Comparison of ENCODE assay signal across 9 mouse cellular contexts in genomic region chr8:92846684-92847083, GRCm38 (mm10). TPM values are rescaled to one million over a fixed set of nuclear protein-coding genes. Genes with fewer than 3 reads are reported as not detected.
DNase-seq lines count a peak whose midpoint lies in the region; ATAC-seq and TF ChIP-seq lines count a peak whose summit lies in the region.
"Had no signal": no experiment of that assay in that cellular context is flagged by ENCODE, and none has a peak within 500 bp of the region (broad histone marks: within the 10 kb centered on the region; RNA-seq: fewer than 3 reads in every experiment).

No protein-coding gene starts in this region.

- H3K4me2 ChIP-seq in embryonic facial prominence, embryonic 13.5 days: 0 out of 2 replicates have a peak overlapping the region, but pooled peaks have one; percentile 5
- H3K4me2 ChIP-seq in midbrain, embryonic 14.5 days (ENCODE audit: low read length): no peak overlapping the region

- H3K27ac ChIP-seq in layer of hippocampus, adult 2 months: peak overlapping the region; percentile 55; the same call in 1 of the 2 replicates
- H3K27ac ChIP-seq in embryonic facial prominence, embryonic 13.5 days: peak overlapping the region; percentile 73
- peak overlapping the region; percentile 71 for H3K27ac ChIP-seq in hindbrain, embryonic 10.5 days
- H3K27ac ChIP-seq in midbrain, embryonic 14.5 days (replicated peaks; ENCODE audit: low read depth, low read length): no peak overlapping the region

- TF ChIP-seq CTCF in layer of hippocampus, adult 2 months (conservative IDR thresholded peaks at IDR 0.05): no peak

- no peaks in the 10 kb centered on the region for H3K9me3 ChIP-seq in embryonic facial prominence, embryonic 13.5 days
- H3K9me3 ChIP-seq in hindbrain, embryonic 10.5 days: no peaks in the 10 kb centered on the region
- no peaks in the 10 kb centered on the region for H3K9me3 ChIP-seq in midbrain, embryonic 14.5 days (ENCODE audit: control insufficient read depth, low read length)

- DNase-seq in layer of hippocampus, adult 2 months (ENCODE audit: low spot score in 2 of 2): peak in 1 of 2 experiments; percentile 37
- no peak for DNase-seq in layer of hippocampus, adult 8-10 months (ENCODE audit: low spot score in 2 of 2)
- DNase-seq in hindbrain, embryonic 10.5 days (ENCODE audit: low spot score): no peak
- DNase-seq in midbrain, embryonic 14.5 days: peak; percentile 56
- DNase-seq in yolk sac, embryonic 10.5 days (ENCODE audit: low spot score): no peak
- no peak for DNase-seq in spleen, adult 18-20 months

- H3K36me3 ChIP-seq in embryonic facial prominence, embryonic 13.5 days: peaks cover 96% of the 10 kb centered on the region
- peaks cover 36% of the 10 kb centered on the region for H3K36me3 ChIP-seq in hindbrain, embryonic 10.5 days
- H3K36me3 ChIP-seq in midbrain, embryonic 14.5 days (ENCODE audit: control insufficient read depth, insufficient read depth, low read length): no peaks in the 10 kb centered on the region

- H3K4me1 ChIP-seq in embryonic facial prominence, embryonic 13.5 days: peaks cover 50% of the 10 kb centered on the region
- peaks cover 47% of the 10 kb centered on the region for H3K4me1 ChIP-seq in hindbrain, embryonic 10.5 days (replicated peaks)
- peaks cover 12% of the 10 kb centered on the region for H3K4me1 ChIP-seq in midbrain, embryonic 14.5 days (ENCODE audit: control insufficient read depth, insufficient read depth, low read length)

- no peaks in the 10 kb centered on the region for H3K27me3 ChIP-seq in embryonic facial prominence, embryonic 13.5 days
- H3K27me3 ChIP-seq in hindbrain, embryonic 10.5 days (ENCODE audit: insufficient read depth, poor library complexity, severe bottlenecking): no peaks in the 10 kb centered on the region
- no peaks in the 10 kb centered on the region for H3K27me3 ChIP-seq in midbrain, embryonic 14.5 days (ENCODE audit: control insufficient read depth, insufficient read depth, low read length)

- 37% methylated on average over 3 of the region's 3 CpGs for WGBS in embryonic facial prominence, embryonic 13.5 days
- WGBS in hindbrain, embryonic 10.5 days: 43% methylated on average over 3 of the region's 3 CpGs
- 26% methylated on average over 3 of the region's 3 CpGs for WGBS in midbrain, embryonic 14.5 days

- no peak for ATAC-seq in embryonic facial prominence, embryonic 13.5 days (ENCODE audit: insufficient number of reproducible peaks, insufficient read depth, low FRiP score, low TSS enrichment, low read depth)
- no peak for ATAC-seq in midbrain, embryonic 14.5 days (ENCODE audit: low FRiP score, low TSS enrichment)
- ATAC-seq in erythroid progenitor cell, adult 5-6 weeks (replicated peaks; ENCODE audit: low FRiP score, poor library complexity, severe bottlenecking): no peak

- no peak overlapping the region for H3K4me3 ChIP-seq in layer of hippocampus, adult 2 months
- no peak overlapping the region for H3K4me3 ChIP-seq in embryonic facial prominence, embryonic 13.5 days
- H3K4me3 ChIP-seq in hindbrain, embryonic 10.5 days: no peak overlapping the region
- no peak overlapping the region for H3K4me3 ChIP-seq in midbrain, embryonic 14.5 days (replicated peaks; ENCODE audit: low read depth, low read length)

- H3K9ac ChIP-seq in embryonic facial prominence, embryonic 13.5 days: no peak overlapping the region
- H3K9ac ChIP-seq in midbrain, embryonic 14.5 days (replicated peaks; ENCODE audit: low read length): no peak overlapping the region

RNA-seq across cellular contexts. Expression of gene Lpcat2, which starts 8.5 kb away (rescaled TPM):
- 10 to 100 TPM; 10.0 to 11.2 TPM for total RNA-seq in layer of hippocampus, adult 2 months (2021)
- 10 to 100 TPM in 3 of 4 experiments, 1 to 10 TPM in 1; 8.8 to 18.9 (median 13.6) TPM for total RNA-seq in layer of hippocampus, adult 8-10 months (2022)
- 8.5 and 9.4 TPM in 2 replicates for polyA plus RNA-seq in embryonic facial prominence, embryonic 13.5 days (2015; fragmentation: Nextera tagmentation; extraction: Ambion mirVana)
- 3.4 and 4.3 TPM in 2 replicates for polyA plus RNA-seq in hindbrain, embryonic 10.5 days (2016; fragmentation: Nextera tagmentation; extraction: Ambion mirVana)
- 6.8 and 7.1 TPM in 2 replicates for polyA plus RNA-seq in midbrain, embryonic 14.5 days (2014; fragmentation: Nextera tagmentation; extraction: Ambion mirVana)
- total RNA-seq in erythroid progenitor cell, adult 5-6 weeks (2015; ENCODE audit: low replicate concordance): 2.9 and 13.7 TPM in 2 replicates
- 4.0 and 9.6 TPM in 2 replicates for total RNA-seq in erythroid progenitor cell, adult 5-6 weeks (2017; ENCODE audit: low replicate concordance)

RNA-seq across cellular contexts. Expression of gene Mmp2, which starts 19.6 kb away (rescaled TPM):
- 1 to 10 TPM; 2.7 to 3.0 TPM for total RNA-seq in layer of hippocampus, adult 2 months (2021)
- total RNA-seq in layer of hippocampus, adult 8-10 months (2022): 1 to 10 TPM; 2.0 to 4.5 (median 2.4) TPM
- polyA plus RNA-seq in embryonic facial prominence, embryonic 13.5 days (2015; fragmentation: Nextera tagmentation; extraction: Ambion mirVana): 256 and 306 TPM in 2 replicates
- 60.8 and 71.4 TPM in 2 replicates for polyA plus RNA-seq in hindbrain, embryonic 10.5 days (2016; fragmentation: Nextera tagmentation; extraction: Ambion mirVana)
- 8.6 and 22.2 TPM in 2 replicates for polyA plus RNA-seq in midbrain, embryonic 14.5 days (2014; fragmentation: Nextera tagmentation; extraction: Ambion mirVana)
- not detected in 2 replicates for total RNA-seq in erythroid progenitor cell, adult 5-6 weeks (2015; ENCODE audit: low replicate concordance)
- total RNA-seq in erythroid progenitor cell, adult 5-6 weeks (2017; ENCODE audit: low replicate concordance): not detected in 2 replicates

RNA-seq across cellular contexts. Expression of gene Capns2, which starts 54.5 kb away (rescaled TPM):
- total RNA-seq in layer of hippocampus, adult 2 months (2021): 1 to 10 TPM; 1.2 to 3.0 TPM
- total RNA-seq in layer of hippocampus, adult 8-10 months (2022): 1 to 10 TPM; 1.1 to 1.8 (median 1.4) TPM
- 6.2 and 9.4 TPM in 2 replicates for polyA plus RNA-seq in embryonic facial prominence, embryonic 13.5 days (2015; fragmentation: Nextera tagmentation; extraction: Ambion mirVana)
- polyA plus RNA-seq in hindbrain, embryonic 10.5 days (2016; fragmentation: Nextera tagmentation; extraction: Ambion mirVana): 0.16 and 0.26 TPM in 2 replicates
- 0.29 and 0.30 TPM in 2 replicates for polyA plus RNA-seq in midbrain, embryonic 14.5 days (2014; fragmentation: Nextera tagmentation; extraction: Ambion mirVana)
- not detected in 2 replicates for total RNA-seq in erythroid progenitor cell, adult 5-6 weeks (2015; ENCODE audit: low replicate concordance)
- not detected in 2 replicates for total RNA-seq in erythroid progenitor cell, adult 5-6 weeks (2017; ENCODE audit: low replicate concordance)
- total RNA-seq: heart, postnatal 10 days had no signal
